Mouse (Mus musculus) small intestine, adult 2 months (tissue): ENCODE data around the gene Llgl1.

Experiments used
- CTCF ChIP-seq: fragments of 200-500 bp; IDR thresholded peaks from 2 replicates; pipeline ENCODE4 v1.5.1; 2012; ENCODE audit warnings: low read depth, mild to moderate bottlenecking, control low read depth, inconsistent platforms, low read length, moderate library complexity, mixed read lengths; ENCODE audit not compliant: insufficient replicate concordance, insufficient read length; ENCODE audit errors: extremely low read depth
- POLR2A ChIP-seq: fragments of 200-500 bp; IDR thresholded peaks from 2 replicates; pipeline ENCODE4 v1.6.1; 2012; ENCODE audit warnings: low read depth, mild to moderate bottlenecking, control low read depth, inconsistent platforms, low read length, moderate library complexity

GRCm38 (mm10) chr11:60697561-60697960, 2.0 kb upstream of the Llgl1 start:
- TF ChIP-seq CTCF = no peak
- no peak for TF ChIP-seq POLR2A
